Mouse (Mus musculus) MEL (cell line): Measurements from ENCODE around the gene Nob1. TPM values are rescaled to one million over a fixed set of nuclear protein-coding genes. Genes with fewer than 3 reads are reported as not detected.

ENCODE experiments used
- DNase-seq: peaks from one replicate; pipeline ENCODE4 v3.0.0; 2011; ENCODE audit warnings: low read depth, low spot score
- H3K27ac ChIP-seq: 2 replicates; pipeline ENCODE4 v1.5.1; 2012; ENCODE audit warnings: low read depth, mild to moderate bottlenecking, control low read depth, low read length, moderate library complexity; ENCODE audit not compliant: control insufficient read depth
- H3K27me3 ChIP-seq, 2 experiments: fragments of 150-350 bp in 1 of 2; sonication (generic) in 1 of 2; 2 replicates each; pipeline ENCODE4 v1.6.1; 2012; ENCODE audit warnings: low read length in 2 of 2, mild to moderate bottlenecking in 2 of 2, improper control_type of control experiment in 1 of 2, moderate library complexity in 1 of 2; ENCODE audit not compliant: insufficient read depth in 2 of 2, control insufficient read depth in 1 of 2
- H3K36me3 ChIP-seq, 2 experiments: 2 replicates each; pipeline ENCODE4 v1.6.1; 2012 to 2014; ENCODE audit warnings: low read length in 2 of 2, improper control_type of control experiment in 1 of 2, inconsistent platforms in 1 of 2, mild to moderate bottlenecking in 1 of 2; ENCODE audit not compliant: insufficient read depth in 2 of 2, control insufficient read depth in 1 of 2
- H3K4me1 ChIP-seq, 2 experiments: fragments of 150-350 bp in 1 of 2; sonication (generic) in 1 of 2; 2 replicates each; pipeline ENCODE4 v1.6.1; 2012; ENCODE audit warnings: low read length in 2 of 2, improper control_type of control experiment in 1 of 2, mild to moderate bottlenecking in 1 of 2; ENCODE audit not compliant: insufficient read depth in 2 of 2, control insufficient read depth in 1 of 2
- H3K4me3 ChIP-seq, 2 experiments: fragments of 150-350 bp in 1 of 2; sonication (generic) in 1 of 2; 2 replicates each; pipeline ENCODE4 v1.5.1; 2012; ENCODE audit warnings: low read depth in 2 of 2, low read length in 2 of 2, mild to moderate bottlenecking in 2 of 2, moderate library complexity in 2 of 2, control low read depth in 1 of 2, improper control_type of control experiment in 1 of 2; ENCODE audit not compliant: control insufficient read depth in 1 of 2, insufficient read depth in 1 of 2
- H3K79me2 ChIP-seq: 2 replicates; pipeline ENCODE4 v1.6.1; 2012; ENCODE audit warnings: mild to moderate bottlenecking, low read length, moderate library complexity; ENCODE audit not compliant: control insufficient read depth, poor library complexity, insufficient read depth
- H3K9ac ChIP-seq: 2 replicates; pipeline ENCODE4 v1.6.1; 2012; ENCODE audit warnings: low read depth, mild to moderate bottlenecking, control low read depth, low read length, moderate library complexity; ENCODE audit not compliant: control insufficient read depth, poor library complexity, severe bottlenecking
- H3K9me3 ChIP-seq: fragments of 150-350 bp; sonication (generic); replicated peaks from 2 replicates; pipeline ENCODE4 v1.6.1; 2012; ENCODE audit warnings: mild to moderate bottlenecking, low read length, improper control_type of control experiment, moderate library complexity; ENCODE audit not compliant: insufficient read depth
- BHLHE40 ChIP-seq: IDR thresholded peaks from 2 replicates; pipeline ENCODE4 v1.6.1; 2012; ENCODE audit warnings: low read depth, mild to moderate bottlenecking, inconsistent platforms, low read length, improper control_type of control experiment, borderline replicate concordance
- CHD2 ChIP-seq: IDR thresholded peaks from 2 replicates; pipeline ENCODE4 v1.6.1; 2011; ENCODE audit warnings: low read length, improper control_type of control experiment
- E2F4 ChIP-seq: IDR thresholded peaks from 2 replicates; pipeline ENCODE4 v1.6.1; 2011; ENCODE audit warnings: low read depth, low read length, improper control_type of control experiment, borderline replicate concordance
- EP300 ChIP-seq, 2 experiments: IDR thresholded peaks; 2 replicates each; pipeline ENCODE4 v1.6.1; 2011; ENCODE audit warnings: improper control_type of control experiment in 2 of 2, low read length in 2 of 2, low read depth in 1 of 2, mild to moderate bottlenecking in 1 of 2
- ETS1 ChIP-seq: IDR thresholded peaks from 2 replicates; pipeline ENCODE4 v1.6.1; 2012; ENCODE audit warnings: low read depth, mild to moderate bottlenecking, inconsistent platforms, low read length, improper control_type of control experiment, moderate library complexity
- GABPA ChIP-seq: IDR thresholded peaks from 2 replicates; pipeline ENCODE4 v1.6.1; 2012; ENCODE audit warnings: low read depth, mild to moderate bottlenecking, inconsistent platforms, low read length, improper control_type of control experiment, moderate library complexity
- JUND ChIP-seq: IDR thresholded peaks from 2 replicates; pipeline ENCODE4 v1.6.1; 2011; ENCODE audit warnings: low read depth, mild to moderate bottlenecking, improper control_type of control experiment, low read length
- KAT2A ChIP-seq: conservative IDR thresholded peaks from 2 replicates; pipeline ENCODE4 v1.6.1; 2012; ENCODE audit warnings: low read depth, low read length, improper control_type of control experiment, inconsistent platforms
- MAZ ChIP-seq: IDR thresholded peaks from 2 replicates; pipeline ENCODE4 v1.6.1; 2012; ENCODE audit warnings: low read depth, mild to moderate bottlenecking, inconsistent platforms, low read length, improper control_type of control experiment
- MXI1 ChIP-seq: IDR thresholded peaks from 2 replicates; pipeline ENCODE4 v1.6.1; 2011; ENCODE audit warnings: mild to moderate bottlenecking, low read depth, low read length, improper control_type of control experiment
- MYB ChIP-seq: IDR thresholded peaks from 2 replicates; pipeline ENCODE4 v1.6.1; 2011; ENCODE audit warnings: mild to moderate bottlenecking, low read depth, low read length, improper control_type of control experiment
- NELFE ChIP-seq: IDR thresholded peaks from 2 replicates; pipeline ENCODE4 v1.6.1; 2011; ENCODE audit warnings: low read depth, low read length, improper control_type of control experiment
- POLR2AphosphoS2 ChIP-seq: IDR thresholded peaks from 2 replicates; pipeline ENCODE4 v1.6.1; 2011; ENCODE audit warnings: low read length, improper control_type of control experiment
- POLR2AphosphoS5 ChIP-seq: IDR thresholded peaks from 2 replicates; pipeline ENCODE4 v1.6.1; 2012; ENCODE audit warnings: low read depth, borderline replicate concordance, mild to moderate bottlenecking, inconsistent platforms, low read length, moderate library complexity, mixed read lengths
- RAD21 ChIP-seq: IDR thresholded peaks from 2 replicates; pipeline ENCODE4 v1.6.1; 2011; ENCODE audit warnings: mild to moderate bottlenecking, low read depth, low read length, improper control_type of control experiment
- RCOR1 ChIP-seq: IDR thresholded peaks from 2 replicates; pipeline ENCODE4 v1.6.1; 2012; ENCODE audit warnings: low read depth, mild to moderate bottlenecking, inconsistent platforms, low read length, improper control_type of control experiment
- SMC3 ChIP-seq: IDR thresholded peaks from 2 replicates; pipeline ENCODE4 v1.6.1; 2011; ENCODE audit warnings: low read depth, low read length, improper control_type of control experiment
- USF1 ChIP-seq: IDR thresholded peaks from 2 replicates; pipeline ENCODE4 v1.6.1; 2014; ENCODE audit warnings: low read depth, mild to moderate bottlenecking, inconsistent platforms, low read length, improper control_type of control experiment, moderate library complexity
- ZKSCAN1 ChIP-seq: IDR thresholded peaks from 2 replicates; pipeline ENCODE4 v1.6.1; 2012; ENCODE audit warnings: low read depth, mild to moderate bottlenecking, inconsistent platforms, low read length, improper control_type of control experiment, moderate library complexity
- polyA plus RNA-seq, 2 experiments: library from polyadenylated mRNA; stranded (reverse) in 1 of 2; unstranded in 1 of 2; fragments of >175 nt in 1 of 2; fragments of >200 nt in 1 of 2; gene quantifications; 2 replicates each; pipeline versions ENCODE4 v1.2.1 to v1.2.4; 2012; ENCODE audit warnings: low replicate concordance in 2 of 2, low read depth in 1 of 2; ENCODE audit not compliant: insufficient read length in 2 of 2, insufficient read depth in 1 of 2, missing spikeins in 1 of 2
- total RNA-seq: library from RNA; depleted of rRNA; stranded (reverse); fragments of 300-350 nt; gene quantifications from 2 replicates; pipeline ENCODE4 v1.2.3, GENCODE M21; 2012

Gene Nob1
- total and polyA plus RNA-seq, 3 experiments = 125 to 200 (median 144) TPM

GRCm38 (mm10) chr8:107385063-107385462, 39.8 kb downstream of the Nob1 start:
- Histone ChIP-seq H3K9me3 (no peaks in the 10 kb centered on the region), H3K4me3 (no peak overlapping the region), H3K27me3 (no peaks in the 10 kb centered on the region), H3K4me1 (peaks cover 3 to 4% of the 10 kb centered on the region in 2 experiments; a peak in 3 of 4 replicates), H3K36me3 (peaks cover 0 to 7% of the 10 kb centered on the region in 2 experiments; a peak in 2 of 4 replicates), H3K79me2 (no peaks in the 10 kb centered on the region), H3K9ac (no peak overlapping the region), H3K27ac (no peak overlapping the region)
- no peak for TF ChIP-seq BHLHE40
- TF ChIP-seq NELFE = no peak
- no peak for TF ChIP-seq MXI1
- no peak for TF ChIP-seq MAZ
- TF ChIP-seq MYB = no peak
- no peak for TF ChIP-seq RAD21
- no peak for TF ChIP-seq CHD2
- no peak for TF ChIP-seq POLR2AphosphoS5
- DNase-seq = no peak

GRCm38 (mm10) chr8:107384651-107385050, 40.2 kb downstream of the Nob1 start:
- TF ChIP-seq ETS1 = no peak
- no peak for TF ChIP-seq USF1
- no peak for TF ChIP-seq GABPA
- no peak for TF ChIP-seq SMC3
- TF ChIP-seq JUND = no peak
- TF ChIP-seq ZKSCAN1 = no peak
- TF ChIP-seq RCOR1 = no peak
- TF ChIP-seq E2F4 = no peak
- TF ChIP-seq MAZ = no peak
- no peak for TF ChIP-seq POLR2AphosphoS2
- no peak for TF ChIP-seq KAT2A
- no peak for TF ChIP-seq EP300 (IDR thresholded peaks at IDR 0.05; ENCODE audit: low read depth in 1 of 2, low read length in 2 of 2)
- TF ChIP-seq, all 39 proteins: peak for 0
- Histone ChIP-seq H3K4me1 (peaks cover 3 to 4% of the 10 kb centered on the region in 2 experiments; a peak in 3 of 4 replicates), H3K79me2 (no peaks in the 10 kb centered on the region)

More at GRCm38 (mm10) chr8:107384651-107385050, 40.2 kb downstream of the Nob1 start:
- Histone ChIP-seq H3K9me3 (no peaks in the 10 kb centered on the region), H3K27ac (no peak overlapping the region), H3K4me3 (no peak overlapping the region), H3K9ac (no peak overlapping the region), H3K36me3 (peaks cover 0 to 7% of the 10 kb centered on the region in 2 experiments; a peak in 2 of 4 replicates), H3K27me3 (no peaks in the 10 kb centered on the region)
- no peak for DNase-seq
